Mouse (Mus musculus) MEL (cell line): ENCODE data around the gene Pik3cg. TPM values are rescaled to one million over a fixed set of nuclear protein-coding genes. Genes with fewer than 3 reads are reported as not detected.
A peak's percentile ranks its signal among the peaks of the same experiment; 100 is the strongest.

Source experiments
- DNase-seq: peaks from one replicate; pipeline ENCODE4 v3.0.0; 2011; ENCODE audit warnings: low read depth, low spot score
- H3K27ac ChIP-seq: 2 replicates; pipeline ENCODE4 v1.5.1; 2012; ENCODE audit warnings: low read depth, mild to moderate bottlenecking, control low read depth, low read length, moderate library complexity; ENCODE audit not compliant: control insufficient read depth
- H3K27me3 ChIP-seq, 2 experiments: fragments of 150-350 bp in 1 of 2; sonication (generic) in 1 of 2; 2 replicates each; pipeline ENCODE4 v1.6.1; 2012; ENCODE audit warnings: low read length in 2 of 2, mild to moderate bottlenecking in 2 of 2, improper control_type of control experiment in 1 of 2, moderate library complexity in 1 of 2; ENCODE audit not compliant: insufficient read depth in 2 of 2, control insufficient read depth in 1 of 2
- H3K36me3 ChIP-seq, 2 experiments: 2 replicates each; pipeline ENCODE4 v1.6.1; 2012 to 2014; ENCODE audit warnings: low read length in 2 of 2, improper control_type of control experiment in 1 of 2, inconsistent platforms in 1 of 2, mild to moderate bottlenecking in 1 of 2; ENCODE audit not compliant: insufficient read depth in 2 of 2, control insufficient read depth in 1 of 2
- H3K4me1 ChIP-seq, 2 experiments: fragments of 150-350 bp in 1 of 2; sonication (generic) in 1 of 2; 2 replicates each; pipeline ENCODE4 v1.6.1; 2012; ENCODE audit warnings: low read length in 2 of 2, improper control_type of control experiment in 1 of 2, mild to moderate bottlenecking in 1 of 2; ENCODE audit not compliant: insufficient read depth in 2 of 2, control insufficient read depth in 1 of 2
- H3K4me3 ChIP-seq, 2 experiments: fragments of 150-350 bp in 1 of 2; sonication (generic) in 1 of 2; 2 replicates each; pipeline ENCODE4 v1.5.1; 2012; ENCODE audit warnings: low read depth in 2 of 2, low read length in 2 of 2, mild to moderate bottlenecking in 2 of 2, moderate library complexity in 2 of 2, control low read depth in 1 of 2, improper control_type of control experiment in 1 of 2; ENCODE audit not compliant: control insufficient read depth in 1 of 2, insufficient read depth in 1 of 2
- H3K79me2 ChIP-seq: 2 replicates; pipeline ENCODE4 v1.6.1; 2012; ENCODE audit warnings: mild to moderate bottlenecking, low read length, moderate library complexity; ENCODE audit not compliant: control insufficient read depth, poor library complexity, insufficient read depth
- H3K9ac ChIP-seq: 2 replicates; pipeline ENCODE4 v1.6.1; 2012; ENCODE audit warnings: low read depth, mild to moderate bottlenecking, control low read depth, low read length, moderate library complexity; ENCODE audit not compliant: control insufficient read depth, poor library complexity, severe bottlenecking
- H3K9me3 ChIP-seq: fragments of 150-350 bp; sonication (generic); replicated peaks from 2 replicates; pipeline ENCODE4 v1.6.1; 2012; ENCODE audit warnings: mild to moderate bottlenecking, low read length, improper control_type of control experiment, moderate library complexity; ENCODE audit not compliant: insufficient read depth
- BHLHE40 ChIP-seq: IDR thresholded peaks from 2 replicates; pipeline ENCODE4 v1.6.1; 2012; ENCODE audit warnings: low read depth, mild to moderate bottlenecking, inconsistent platforms, low read length, improper control_type of control experiment, borderline replicate concordance
- E2F4 ChIP-seq: IDR thresholded peaks from 2 replicates; pipeline ENCODE4 v1.6.1; 2011; ENCODE audit warnings: low read depth, low read length, improper control_type of control experiment, borderline replicate concordance
- ELF1 ChIP-seq: IDR thresholded peaks from 2 replicates; pipeline ENCODE4 v1.6.1; 2014; ENCODE audit warnings: low read depth, mild to moderate bottlenecking, inconsistent platforms, low read length, improper control_type of control experiment, moderate library complexity
- MAFK ChIP-seq: IDR thresholded peaks from 2 replicates; pipeline ENCODE4 v1.6.1; 2011; ENCODE audit warnings: low read depth, mild to moderate bottlenecking, low read length, improper control_type of control experiment, borderline replicate concordance
- MEF2A ChIP-seq: IDR thresholded peaks from 2 replicates; pipeline ENCODE4 v1.6.1; 2014; ENCODE audit warnings: low read depth, mild to moderate bottlenecking, inconsistent platforms, low read length, improper control_type of control experiment; ENCODE audit not compliant: poor library complexity, insufficient replicate concordance, severe bottlenecking; ENCODE audit errors: extremely low read depth
- MYC ChIP-seq: IDR thresholded peaks from 2 replicates; pipeline ENCODE4 v1.6.1; 2011; ENCODE audit warnings: low read depth, mild to moderate bottlenecking, low read length, improper control_type of control experiment, moderate library complexity
- NELFE ChIP-seq: IDR thresholded peaks from 2 replicates; pipeline ENCODE4 v1.6.1; 2011; ENCODE audit warnings: low read depth, low read length, improper control_type of control experiment
- NRF1 ChIP-seq: IDR thresholded peaks from 2 replicates; pipeline ENCODE4 v1.6.1; 2014; ENCODE audit warnings: low read depth, mild to moderate bottlenecking, inconsistent platforms, low read length, improper control_type of control experiment, moderate library complexity; ENCODE audit not compliant: poor library complexity, insufficient read depth, severe bottlenecking
- POLR2AphosphoS2 ChIP-seq: IDR thresholded peaks from 2 replicates; pipeline ENCODE4 v1.6.1; 2011; ENCODE audit warnings: low read length, improper control_type of control experiment
- POLR2AphosphoS5 ChIP-seq: IDR thresholded peaks from 2 replicates; pipeline ENCODE4 v1.6.1; 2012; ENCODE audit warnings: low read depth, borderline replicate concordance, mild to moderate bottlenecking, inconsistent platforms, low read length, moderate library complexity, mixed read lengths
- RAD21 ChIP-seq: IDR thresholded peaks from 2 replicates; pipeline ENCODE4 v1.6.1; 2011; ENCODE audit warnings: mild to moderate bottlenecking, low read depth, low read length, improper control_type of control experiment
- SIN3A ChIP-seq: IDR thresholded peaks from 2 replicates; pipeline ENCODE4 v1.6.1; 2012; ENCODE audit warnings: low read length, improper control_type of control experiment, inconsistent platforms
- SMC3 ChIP-seq: IDR thresholded peaks from 2 replicates; pipeline ENCODE4 v1.6.1; 2011; ENCODE audit warnings: low read depth, low read length, improper control_type of control experiment
- TAL1 ChIP-seq: IDR thresholded peaks from 2 replicates; pipeline ENCODE4 v1.6.1; 2012; ENCODE audit warnings: mild to moderate bottlenecking, inconsistent platforms, low read length, moderate library complexity, mixed read lengths
- TBP ChIP-seq: IDR thresholded peaks from 2 replicates; pipeline ENCODE4 v1.8.0; 2011; ENCODE audit warnings: low read depth, low read length, improper control_type of control experiment
- TCF12 ChIP-seq: IDR thresholded peaks from 2 replicates; pipeline ENCODE4 v1.6.1; 2014; ENCODE audit warnings: low read depth, mild to moderate bottlenecking, inconsistent platforms, low read length, improper control_type of control experiment, moderate library complexity
- USF2 ChIP-seq, 2 experiments: IDR thresholded peaks; 2 replicates each; pipeline ENCODE4 v1.6.1; 2011 to 2012; ENCODE audit warnings: improper control_type of control experiment in 2 of 2, low read length in 2 of 2, borderline replicate concordance in 1 of 2, inconsistent platforms in 1 of 2, low read depth in 1 of 2, mild to moderate bottlenecking in 1 of 2; ENCODE audit not compliant: insufficient read depth in 1 of 2
- ZC3H11A ChIP-seq: IDR thresholded peaks from 2 replicates; pipeline ENCODE4 v1.6.1; 2012; ENCODE audit warnings: low read depth, mild to moderate bottlenecking, inconsistent platforms, low read length, improper control_type of control experiment
- ZMIZ1 ChIP-seq: IDR thresholded peaks from 2 replicates; pipeline ENCODE4 v1.6.1; 2012; ENCODE audit warnings: low read depth, mild to moderate bottlenecking, inconsistent platforms, low read length, improper control_type of control experiment, moderate library complexity
- ZNF384 ChIP-seq: IDR thresholded peaks from 2 replicates; pipeline ENCODE4 v1.6.1; 2012; ENCODE audit warnings: low read depth, mild to moderate bottlenecking, inconsistent platforms, low read length, improper control_type of control experiment
- polyA plus RNA-seq, 2 experiments: library from polyadenylated mRNA; stranded (reverse) in 1 of 2; unstranded in 1 of 2; fragments of >175 nt in 1 of 2; fragments of >200 nt in 1 of 2; gene quantifications; 2 replicates each; pipeline versions ENCODE4 v1.2.1 to v1.2.4; 2012; ENCODE audit warnings: low replicate concordance in 2 of 2, low read depth in 1 of 2; ENCODE audit not compliant: insufficient read length in 2 of 2, insufficient read depth in 1 of 2, missing spikeins in 1 of 2
- total RNA-seq: library from RNA; depleted of rRNA; stranded (reverse); fragments of 300-350 nt; gene quantifications from 2 replicates; pipeline ENCODE4 v1.2.3, GENCODE M21; 2012

Gene Pik3cg
- total and polyA plus RNA-seq, 3 experiments: 4.9 to 8.5 TPM; not detected in 1

GRCm38 (mm10) chr12:32207948-32208891 is at the start of gene Pik3cg (continued):
- TF ChIP-seq TCF12 (peak; percentile 50), NRF1 (no peak), NELFE (peak; percentile 51; the same call in 1 of the 2 replicates), MEF2A (no peak), ZNF384 (peak; percentile 96)

GRCm38 (mm10) chr12:32248483-32248882 is 40.0 kb upstream of the Pik3cg start:
- no peak for DNase-seq
- TF ChIP-seq TAL1 (no peak), MAFK (no peak), TBP (no peak), E2F4 (no peak), BHLHE40 (no peak), POLR2AphosphoS2 (no peak), SIN3A (no peak), SMC3 (no peak), MYC (no peak), ZC3H11A (no peak), ZMIZ1 (no peak), TCF12 (no peak), RAD21 (no peak), USF2 (IDR thresholded peaks at IDR 0.05; ENCODE audit: borderline replicate concordance in 1 of 2, insufficient read depth in 1 of 2, low read depth in 1 of 2, low read length in 2 of 2) (no peak), ELF1 (no peak), POLR2AphosphoS5 (no peak)
- Histone ChIP-seq H3K36me3 (no peaks in the 10 kb centered on the region), H3K9ac (no peak overlapping the region), H3K27me3 (no peaks in the 10 kb centered on the region; a peak in 2 of 4 replicates), H3K79me2 (no peaks in the 10 kb centered on the region), H3K4me3 (no peak overlapping the region), H3K9me3 (no peaks in the 10 kb centered on the region), H3K27ac (no peak overlapping the region), H3K4me1 (no peaks in the 10 kb centered on the region)
